In the genomic region with DNA sequence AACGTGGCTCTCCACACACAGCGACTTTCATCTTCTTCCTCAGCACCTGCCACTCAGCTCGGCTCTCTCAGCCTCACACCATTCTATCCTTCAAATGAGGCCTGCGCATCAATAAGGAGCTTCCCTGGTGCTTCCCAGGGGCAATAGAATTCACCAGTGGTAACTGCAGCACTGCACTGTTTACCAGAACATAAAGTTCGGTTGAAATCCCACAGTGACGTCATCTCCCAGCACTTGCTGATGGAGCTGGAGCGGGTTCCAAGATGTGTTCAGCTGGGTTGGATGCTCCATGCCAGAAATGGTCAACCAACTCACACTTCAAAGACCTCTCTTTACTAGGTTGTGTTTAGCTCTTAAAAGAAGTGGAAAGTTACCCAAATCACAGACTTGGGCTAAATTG, we compare ENCODE assay signal across 22 mouse cellular contexts.
DNase-seq lines count a peak whose midpoint lies in the region; ATAC-seq and TF ChIP-seq lines count a peak whose summit lies in the region.
"Had no signal": no experiment of that assay in that cellular context is flagged by ENCODE, and none has a peak within 500 bp of the region (broad histone marks: within the 10 kb centered on the region; RNA-seq: fewer than 3 reads in every experiment).

No protein-coding gene starts in this region.

- no peaks in the 10 kb centered on the region for H3K27me3 ChIP-seq in kidney, embryonic 15.5 days
- H3K27me3 ChIP-seq: embryonic facial prominence, embryonic 12.5 days; hindbrain, embryonic 13.5 days; liver, embryonic 13.5 days; neural tube, embryonic 12.5 days had no signal

- no peak overlapping the region for H3K9ac ChIP-seq in kidney, embryonic 15.5 days
- H3K9ac ChIP-seq: embryonic facial prominence, embryonic 12.5 days; hindbrain, embryonic 13.5 days; liver, embryonic 13.5 days; neural tube, embryonic 12.5 days had no signal

- no peaks in the 10 kb centered on the region for H3K9me3 ChIP-seq in kidney, embryonic 15.5 days (replicated peaks)
- H3K9me3 ChIP-seq: embryonic facial prominence, embryonic 12.5 days; hindbrain, embryonic 13.5 days; liver, embryonic 13.5 days; megakaryocyte, embryonic 14.5 days; neural tube, embryonic 12.5 days had no signal

- 75% methylated on average over 7 of the region's 7 CpGs for WGBS in kidney, embryonic 15.5 days

- H3K4me2 ChIP-seq in kidney, embryonic 15.5 days = no peak overlapping the region
- H3K4me2 ChIP-seq: embryonic facial prominence, embryonic 12.5 days; hindbrain, embryonic 13.5 days; liver, embryonic 13.5 days; neural tube, embryonic 12.5 days had no signal

- H3K4me1 ChIP-seq in kidney, embryonic 15.5 days = peaks cover 14% of the 10 kb centered on the region
- H3K4me1 ChIP-seq: hindbrain, embryonic 13.5 days; liver, embryonic 13.5 days; neural tube, embryonic 12.5 days had no signal

- H3K27ac ChIP-seq in layer of hippocampus, adult 2 months = peak overlapping the region; percentile 82
- H3K27ac ChIP-seq in kidney, embryonic 15.5 days = no peak overlapping the region
- H3K27ac ChIP-seq: embryonic facial prominence, embryonic 12.5 days; hindbrain, embryonic 13.5 days; kidney, postnatal 0 days; liver, embryonic 13.5 days; neural tube, embryonic 12.5 days had no signal

- no peaks in the 10 kb centered on the region for H3K36me3 ChIP-seq in kidney, embryonic 15.5 days
- H3K36me3 ChIP-seq: embryonic facial prominence, embryonic 12.5 days; hindbrain, embryonic 13.5 days; liver, embryonic 13.5 days; neural tube, embryonic 12.5 days had no signal

- no peak for TF ChIP-seq CTCF in layer of hippocampus, adult 2 months (conservative IDR thresholded peaks at IDR 0.05)

- peak; percentile 67 for DNase-seq in gastrocnemius, adult 18-20 months (ENCODE audit: low spot score)
- DNase-seq in gastrocnemius, postnatal 10 days = no peak
- peak in 1 of 2 experiments; percentile 2 for DNase-seq in layer of hippocampus, adult 2 months (ENCODE audit: low spot score in 2 of 2)
- DNase-seq in layer of hippocampus, postnatal 14 days (ENCODE audit: low spot score in 2 of 2) = no peak
- DNase-seq in right cerebral cortex, postnatal 10 days (ENCODE audit: low spot score in 2 of 2) = peak; percentile 42 to 49
- no peak for DNase-seq in right cerebral cortex, postnatal 36 days (ENCODE audit: low spot score in 2 of 2)
- peak; percentile 30 for DNase-seq in heart, postnatal 4 days
- DNase-seq: adrenal gland, postnatal 36 days; cerebellum, adult 11 months; cerebellum, adult 9-11 months; kidney, adult 18-20 months; liver, embryonic 13.5 days; lung, adult 2 months; lung, postnatal 36 days; midbrain, embryonic 14.5 days; spleen, adult 18-20 months had no signal

- H3K4me3 ChIP-seq in layer of hippocampus, adult 2 months = peak overlapping the region; percentile 34
- no peak overlapping the region for H3K4me3 ChIP-seq in kidney, embryonic 15.5 days (replicated peaks)
- H3K4me3 ChIP-seq: embryonic facial prominence, embryonic 12.5 days; hindbrain, embryonic 13.5 days; liver, embryonic 13.5 days; megakaryocyte, embryonic 14.5 days; neural tube, embryonic 12.5 days had no signal

- no peak for ATAC-seq in kidney, embryonic 15.5 days (replicated peaks; ENCODE audit: low FRiP score)

Comparison
In these comparisons a context has a peak if more than half of its experiments do, and no peak if none do; other contexts are left out.
1. DNase-seq: peak in gastrocnemius, adult 18-20 months (single experiment), right cerebral cortex, postnatal 10 days (2 of 2) and heart, postnatal 4 days (single experiment); none in gastrocnemius, postnatal 10 days (single experiment), layer of hippocampus, postnatal 14 days (0 of 2) and right cerebral cortex, postnatal 36 days (0 of 2).